Mouse (Mus musculus) forebrain, embryonic 11.5 days (tissue): ENCODE measurements at regions not wholly inside any gene's neighbourhood (a gene's known extent, or its start where the extent isn't known, plus 50 kb on each side); places are given as distances from the start of the nearest gene placed in this dataset.
A peak's percentile ranks its signal among the peaks of the same experiment; 100 is the strongest.

Experiments
- ATAC-seq: fragments of 200-750 bp; cut with Nextera tagmentation; replicated peaks from 2 replicates; pipeline ENCODE4 v1.8.0; 2017; ENCODE audit warnings: moderate TSS enrichment; ENCODE audit not compliant: low FRiP score
- DNase-seq: peaks from one replicate; pipeline ENCODE4 v3.0.0-alpha.2; 2017; ENCODE audit warnings: low spot score
- H3K27ac ChIP-seq: fragments of 300-500 bp; sonication (generic); 2 replicates; pipeline ENCODE4 v1.5.1; 2014; ENCODE audit warnings: low read depth, low read length
- H3K27me3 ChIP-seq: fragments of 300-500 bp; sonication (generic); 2 replicates; pipeline ENCODE4 v1.6.1; 2014; ENCODE audit warnings: mild to moderate bottlenecking, low read length, mixed read lengths; ENCODE audit not compliant: control insufficient read depth, insufficient read depth
- H3K36me3 ChIP-seq: fragments of 300-500 bp; sonication (generic); 2 replicates; pipeline ENCODE4 v1.6.1; 2014; ENCODE audit warnings: mild to moderate bottlenecking, low read length, moderate library complexity, mixed read lengths; ENCODE audit not compliant: control insufficient read depth, insufficient read depth
- H3K4me1 ChIP-seq: fragments of 300-500 bp; sonication (generic); replicated peaks from 2 replicates; pipeline ENCODE4 v1.6.1; 2014; ENCODE audit warnings: low read length, mixed read lengths; ENCODE audit not compliant: control insufficient read depth, insufficient read depth
- H3K4me2 ChIP-seq: fragments of 300-500 bp; sonication (generic); 2 replicates; pipeline ENCODE4 v1.6.1; 2014; ENCODE audit warnings: low read depth, mild to moderate bottlenecking, low read length, moderate library complexity, mixed read lengths; ENCODE audit not compliant: severe bottlenecking
- H3K4me3 ChIP-seq: fragments of 300-500 bp; sonication (generic); 2 replicates; pipeline ENCODE4 v1.5.1; 2014; ENCODE audit warnings: low read depth, low read length
- H3K9ac ChIP-seq: fragments of 300-500 bp; sonication (generic); 2 replicates; pipeline ENCODE4 v1.6.1; 2014; ENCODE audit warnings: low read length
- H3K9me3 ChIP-seq: fragments of 300-500 bp; sonication (generic); 2 replicates; pipeline ENCODE4 v1.6.1; 2016; ENCODE audit warnings: low read length, mixed read lengths; ENCODE audit not compliant: control insufficient read depth
- WGBS: fragments of 180-500 bp; shearing (Covaris S2); extraction: QIAGEN DNeasy Blood & Tissue Kit; methylation state at CpG from one replicate; pipeline ENCODE4 v1.1.7; 2014; 5-methylcytosine and 5-hydroxymethylcytosine counted together

DNA sequence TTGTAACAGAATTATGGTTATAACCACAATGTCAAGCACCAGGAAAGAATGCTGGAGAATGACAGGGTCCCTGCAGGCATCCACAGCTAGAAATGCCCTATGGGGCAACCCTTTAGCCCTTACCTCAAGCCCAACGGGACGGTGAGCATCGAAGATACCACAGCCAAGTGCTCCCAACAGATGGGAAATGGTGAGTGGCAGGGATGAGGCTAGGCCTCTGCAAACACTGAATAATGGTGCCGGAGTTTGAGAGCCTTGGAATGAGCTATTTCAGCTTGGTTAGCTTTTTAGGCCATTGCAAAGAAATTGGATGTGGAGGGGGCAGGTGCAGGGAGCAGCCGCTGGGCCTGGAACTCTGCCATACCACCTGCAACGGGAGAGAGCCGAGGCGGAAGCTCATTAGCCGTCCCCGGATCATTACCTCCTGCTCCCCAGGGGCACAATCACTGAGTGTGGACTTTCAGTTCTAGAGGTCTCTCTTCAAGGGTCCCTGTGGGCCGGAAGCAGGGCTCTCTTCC is 117.9 kb downstream of the Usp31 start:
- no peaks in the 10 kb centered on the region for H3K9me3 ChIP-seq
- 0 out of 2 replicates have a peak, but pooled peaks have one; percentile 24 for ATAC-seq
- H3K27ac ChIP-seq = no peak overlapping the region
- no peak overlapping the region for H3K4me2 ChIP-seq
- DNase-seq = peak; percentile 54
- H3K27me3 ChIP-seq = no peaks in the 10 kb centered on the region
- H3K9ac ChIP-seq = no peak overlapping the region
- H3K4me1 ChIP-seq = 0 out of 2 replicates have a peak, but pooled peaks cover 2% of the 10 kb centered on the region
- H3K36me3 ChIP-seq = no peaks in the 10 kb centered on the region
- 66% methylated on average over 11 of the region's 11 CpGs for WGBS
- H3K4me3 ChIP-seq = no peak overlapping the region

DNA sequence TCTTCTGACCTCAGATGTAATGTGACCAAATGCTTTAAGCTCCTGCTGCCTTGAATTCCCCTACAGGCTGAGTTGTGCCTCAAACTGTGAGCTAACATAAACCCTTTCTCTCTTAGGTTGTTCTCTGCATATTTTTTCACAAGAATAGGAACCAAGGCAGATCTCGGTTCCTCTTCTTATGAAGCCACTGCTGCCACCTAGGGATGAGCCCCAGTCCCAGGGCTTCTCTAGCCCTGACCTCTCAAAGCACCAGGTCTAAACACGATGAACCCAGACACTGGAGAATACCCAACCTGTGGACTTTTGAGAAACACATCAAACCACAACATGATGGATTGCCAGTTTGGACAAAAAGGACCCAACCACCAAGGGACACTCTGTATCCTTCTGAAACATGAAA is 119.3 kb downstream of the Usp31 start:
- no peaks in the 10 kb centered on the region for H3K36me3 ChIP-seq
- ATAC-seq (no peak), DNase-seq (no peak)
- H3K27me3 ChIP-seq = no peaks in the 10 kb centered on the region
- no peak overlapping the region for H3K9ac ChIP-seq
- H3K4me2 ChIP-seq = no peak overlapping the region
- H3K4me1 ChIP-seq = 0 out of 2 replicates have a peak, but pooled peaks cover 2% of the 10 kb centered on the region
- WGBS = 75% methylated on average over 2 of the region's 2 CpGs
- H3K9me3 ChIP-seq = no peaks in the 10 kb centered on the region
- H3K4me3 ChIP-seq = no peak overlapping the region
- H3K27ac ChIP-seq = no peak overlapping the region

DNA sequence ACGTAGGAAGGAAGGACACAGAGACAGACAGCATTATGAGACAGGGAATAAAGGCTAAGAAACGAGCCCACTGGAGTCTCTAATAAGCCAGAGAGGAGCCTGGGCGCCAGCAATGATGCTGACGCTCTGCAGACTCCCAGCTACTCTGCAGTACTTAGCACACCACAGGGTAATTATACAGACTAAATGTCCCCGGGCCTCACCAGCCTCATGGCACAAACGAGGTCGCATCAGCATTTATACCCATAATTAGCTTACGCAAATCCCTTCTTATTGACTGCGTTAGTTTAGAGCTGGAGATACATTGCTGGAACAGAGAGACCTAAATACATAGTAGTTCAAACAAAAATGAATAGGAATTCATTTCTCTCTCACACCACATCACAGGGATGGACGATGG is 121.3 kb downstream of the Usp31 start:
- Histone ChIP-seq H3K4me1 (0 out of 2 replicates have a peak, but pooled peaks cover 2% of the 10 kb centered on the region), H3K4me3 (no peak overlapping the region), H3K9ac (no peak overlapping the region), H3K36me3 (no peaks in the 10 kb centered on the region), H3K4me2 (no peak overlapping the region), H3K9me3 (no peaks in the 10 kb centered on the region), H3K27me3 (no peaks in the 10 kb centered on the region), H3K27ac (no peak overlapping the region)
- no peak for DNase-seq
- 57% methylated on average over 10 of the region's 10 CpGs for WGBS
- no peak for ATAC-seq

DNA sequence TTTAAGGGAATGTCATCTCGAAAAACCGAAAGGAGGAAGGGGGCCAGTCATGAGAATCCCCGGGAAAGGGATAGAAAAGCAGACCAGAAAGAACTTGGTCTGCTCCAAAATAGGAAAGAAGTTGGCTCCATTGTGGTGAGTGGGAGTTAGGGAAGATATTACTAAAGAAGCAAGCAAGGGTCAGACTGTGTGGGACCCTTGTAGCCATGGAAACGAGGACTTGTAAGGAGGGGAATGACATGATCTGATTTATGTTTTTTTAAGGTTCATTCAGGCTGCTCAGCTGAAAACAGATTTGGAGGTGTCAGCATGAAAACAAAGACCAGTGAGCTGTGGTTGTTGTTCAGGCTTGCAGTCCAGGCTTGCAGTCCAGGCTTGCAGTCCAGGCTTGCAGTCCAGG is 127.6 kb downstream of the Usp31 start:
- Histone ChIP-seq H3K27me3 (no peaks in the 10 kb centered on the region), H3K4me2 (no peak overlapping the region), H3K36me3 (no peaks in the 10 kb centered on the region), H3K9me3 (no peaks in the 10 kb centered on the region), H3K4me3 (no peak overlapping the region), H3K9ac (no peak overlapping the region), H3K4me1 (no peaks in the 10 kb centered on the region), H3K27ac (no peak overlapping the region)
- DNase-seq (no peak), ATAC-seq (peak; percentile 63; the same call in 1 of the 2 replicates)
- 23% methylated on average over 4 of the region's 4 CpGs for WGBS

DNA sequence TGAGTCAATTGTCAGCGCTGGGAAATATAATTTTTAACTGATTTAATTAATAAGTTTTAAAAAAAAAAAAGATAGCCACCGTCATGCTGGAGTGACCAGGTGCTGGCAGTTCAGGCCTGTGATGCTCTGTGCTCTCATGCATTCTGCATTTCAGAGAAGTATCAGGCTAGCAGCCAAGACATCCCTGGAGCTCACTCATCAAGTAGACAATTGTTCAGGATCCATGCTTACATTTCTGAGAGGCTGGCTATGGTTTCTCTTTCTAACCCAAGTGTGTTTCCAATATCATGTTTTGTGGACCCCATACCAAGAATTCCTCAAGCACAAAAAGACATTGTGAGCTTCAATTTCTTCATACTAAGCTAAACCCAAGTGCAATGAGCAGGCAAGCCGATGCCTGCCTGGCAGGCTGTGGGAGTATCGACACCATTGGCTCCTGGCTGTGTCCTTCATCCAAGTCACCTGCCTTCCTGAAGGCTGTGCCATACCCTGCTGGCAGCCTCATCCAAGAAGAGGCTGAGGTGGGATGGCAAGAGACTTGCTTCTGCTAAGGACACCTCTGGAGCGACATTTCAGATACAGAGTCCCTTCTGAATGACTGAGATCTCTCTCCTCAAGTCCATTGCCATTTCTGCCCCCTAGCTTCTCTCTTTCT is 134.2 kb downstream of the Usp31 start:
- no peaks in the 10 kb centered on the region for H3K4me1 ChIP-seq
- no peak overlapping the region for H3K4me3 ChIP-seq
- H3K4me2 ChIP-seq = no peak overlapping the region
- ATAC-seq = no peak
- H3K27me3 ChIP-seq = no peaks in the 10 kb centered on the region
- no peaks in the 10 kb centered on the region for H3K9me3 ChIP-seq
- no peak overlapping the region for H3K27ac ChIP-seq
- H3K9ac ChIP-seq = no peak overlapping the region
- 79% methylated on average over 5 of the region's 5 CpGs for WGBS
- no peaks in the 10 kb centered on the region for H3K36me3 ChIP-seq
- no peak for DNase-seq

DNA sequence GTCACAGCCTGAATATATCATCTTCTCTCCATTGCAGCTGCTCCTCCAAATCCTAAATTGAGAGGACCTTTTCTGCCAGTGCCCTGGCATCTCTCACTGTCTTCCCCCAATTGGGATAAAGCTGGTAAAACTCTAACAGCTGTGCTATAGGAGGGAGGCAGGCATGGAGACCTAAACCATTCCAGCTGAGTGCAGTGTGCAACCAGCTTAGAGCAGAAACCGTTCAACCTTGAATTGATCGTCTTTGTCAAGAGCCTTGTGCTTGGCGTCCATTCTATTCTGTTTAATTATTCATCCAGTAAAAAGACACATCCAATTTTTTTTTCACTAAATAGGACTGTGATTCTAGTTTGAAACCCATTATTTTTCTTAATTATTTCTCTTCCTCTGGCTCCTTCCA is 135.3 kb downstream of the Usp31 start:
- H3K36me3 ChIP-seq = no peaks in the 10 kb centered on the region
- no peaks in the 10 kb centered on the region for H3K27me3 ChIP-seq
- no peak overlapping the region for H3K27ac ChIP-seq
- ATAC-seq (peak; percentile 60; the same call in 1 of the 2 replicates), DNase-seq (no peak)
- no peak overlapping the region for H3K4me2 ChIP-seq
- no peaks in the 10 kb centered on the region for H3K9me3 ChIP-seq
- H3K4me1 ChIP-seq = no peaks in the 10 kb centered on the region
- no peak overlapping the region for H3K9ac ChIP-seq
- no peak overlapping the region for H3K4me3 ChIP-seq
- WGBS = 23% methylated on average over 3 of the region's 3 CpGs

DNA sequence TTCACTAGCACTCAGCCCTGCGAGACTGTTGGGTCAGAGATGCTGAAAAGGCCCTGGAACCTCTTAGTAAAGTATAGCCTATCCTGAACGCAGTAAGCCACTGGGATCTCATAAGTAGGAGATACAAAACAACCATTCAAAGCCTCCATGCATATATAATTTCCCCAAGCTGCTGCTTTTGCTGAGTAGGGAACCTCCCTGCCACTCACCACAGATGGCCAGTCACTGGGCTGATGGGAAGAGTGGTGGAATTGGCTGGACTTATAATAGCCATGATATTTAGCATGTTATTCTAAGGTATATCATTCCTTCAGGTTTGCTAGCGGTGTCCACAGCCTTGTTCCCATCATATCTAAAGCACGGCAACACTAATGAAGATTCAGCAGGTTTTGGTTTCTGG is 135.8 kb downstream of the Usp31 start:
- 69% methylated on average over 4 of the region's 4 CpGs for WGBS

DNA sequence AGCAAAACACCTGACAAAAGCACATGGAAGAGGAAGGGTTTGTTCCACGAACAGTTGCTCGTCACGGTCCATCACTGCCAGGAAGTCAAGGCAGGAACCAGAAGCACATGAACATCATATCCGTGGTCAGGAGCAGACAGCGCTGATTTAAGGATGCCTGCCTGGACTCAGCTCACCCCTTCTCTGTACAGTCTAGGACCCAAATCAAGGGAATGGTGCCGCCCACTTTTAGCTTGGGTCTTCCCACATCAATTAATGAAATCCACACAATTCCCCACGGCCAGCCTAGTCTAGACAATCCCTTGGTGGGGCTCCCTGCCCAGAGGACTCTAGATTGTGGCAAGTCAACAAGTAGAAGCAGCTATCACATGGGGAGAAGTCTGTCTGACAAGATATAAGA is 137.8 kb downstream of the Usp31 start:
- no peaks in the 10 kb centered on the region for H3K36me3 ChIP-seq
- no peaks in the 10 kb centered on the region for H3K27me3 ChIP-seq
- DNase-seq = no peak
- H3K4me2 ChIP-seq = no peak overlapping the region
- H3K4me3 ChIP-seq = no peak overlapping the region
- 91% methylated on average over 7 of the region's 7 CpGs for WGBS
- H3K9ac ChIP-seq = no peak overlapping the region
- no peak for ATAC-seq
- no peaks in the 10 kb centered on the region for H3K9me3 ChIP-seq
- no peak overlapping the region for H3K27ac ChIP-seq
- H3K4me1 ChIP-seq = no peaks in the 10 kb centered on the region

More for the DNA sequence above, 135.8 kb downstream of the Usp31 start:
- Histone ChIP-seq H3K36me3 (no peaks in the 10 kb centered on the region), H3K27ac (no peak overlapping the region; the same call in 1 of the 2 replicates), H3K27me3 (no peaks in the 10 kb centered on the region), H3K4me3 (no peak overlapping the region), H3K4me1 (no peaks in the 10 kb centered on the region), H3K4me2 (no peak overlapping the region), H3K9ac (no peak overlapping the region), H3K9me3 (no peaks in the 10 kb centered on the region)
- ATAC-seq (no peak), DNase-seq (no peak)

DNA sequence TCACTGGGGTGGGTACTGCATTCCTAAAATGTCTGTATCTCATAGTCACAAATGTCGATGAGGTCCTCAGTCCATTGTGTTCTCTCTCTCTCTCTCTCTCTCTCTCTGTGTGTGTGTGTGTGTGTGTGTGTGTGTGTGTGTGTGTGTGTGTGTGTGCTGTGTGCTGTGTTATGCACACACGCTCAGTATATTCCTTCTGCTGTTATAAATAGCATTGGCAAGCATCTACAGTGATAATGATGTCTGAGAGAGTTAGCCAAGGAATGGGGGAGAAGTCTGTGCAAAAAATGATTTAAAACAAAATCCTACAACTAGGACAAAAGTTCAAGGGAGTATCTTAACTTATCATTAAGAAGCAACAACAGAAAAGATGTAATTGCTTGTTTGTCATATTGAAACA is 139.0 kb downstream of the Usp31 start:
- DNase-seq (no peak), ATAC-seq (no peak)
- no peaks in the 10 kb centered on the region for H3K36me3 ChIP-seq
- H3K27me3 ChIP-seq = no peaks in the 10 kb centered on the region
- no peak overlapping the region for H3K4me3 ChIP-seq
- H3K9ac ChIP-seq = no peak overlapping the region
- H3K27ac ChIP-seq = no peak overlapping the region
- 79% methylated on average over 2 of the region's 2 CpGs for WGBS
- no peaks in the 10 kb centered on the region for H3K4me1 ChIP-seq
- H3K9me3 ChIP-seq = no peaks in the 10 kb centered on the region
- no peak overlapping the region for H3K4me2 ChIP-seq
